Mouse (Mus musculus) liver, embryonic 13.5 days (tissue): ENCODE measurements around the gene Myzap. TPM values are rescaled to one million over a fixed set of nuclear protein-coding genes. Genes with fewer than 3 reads are reported as not detected.
A peak's percentile ranks its signal among the peaks of the same experiment; 100 is the strongest.
"Not testable (repeated sequence)": the region's sequence is repeated elsewhere in the genome, so short reads cannot be mapped to it uniquely, and the experiment has no call there.

ENCODE experiments used
- ATAC-seq: fragments of 200-750 bp; cut with Nextera tagmentation; 2 replicates; pipeline ENCODE4 v1.8.0; 2017; ENCODE audit warnings: low read depth, mild to moderate bottlenecking, moderate number of reproducible peaks, moderate library complexity
- DNase-seq: peaks from one replicate; pipeline ENCODE4 v3.0.0; 2022
- H3K27ac ChIP-seq: fragments of 300-500 bp; sonication (generic); 2 replicates; pipeline ENCODE4 v1.5.1; 2015; ENCODE audit warnings: moderate library complexity, mild to moderate bottlenecking, inconsistent platforms
- H3K27me3 ChIP-seq: fragments of 300-500 bp; sonication (generic); 2 replicates; pipeline ENCODE4 v1.6.1; 2015; ENCODE audit warnings: mild to moderate bottlenecking, inconsistent platforms
- H3K36me3 ChIP-seq: fragments of 300-500 bp; sonication (generic); 2 replicates; pipeline ENCODE4 v1.6.1; 2015; ENCODE audit warnings: mild to moderate bottlenecking, inconsistent platforms
- H3K4me1 ChIP-seq: fragments of 300-500 bp; sonication (generic); replicated peaks from 2 replicates; pipeline ENCODE4 v1.6.1; 2015; ENCODE audit warnings: inconsistent platforms
- H3K4me2 ChIP-seq: fragments of 300-500 bp; sonication (generic); 2 replicates; pipeline ENCODE4 v1.6.1; 2015; ENCODE audit warnings: inconsistent platforms, mild to moderate bottlenecking, moderate library complexity
- H3K4me3 ChIP-seq: fragments of 300-500 bp; sonication (generic); replicated peaks from 2 replicates; pipeline ENCODE4 v1.5.1; 2015; ENCODE audit warnings: mild to moderate bottlenecking, inconsistent platforms
- H3K9ac ChIP-seq: fragments of 300-500 bp; sonication (generic); 2 replicates; pipeline ENCODE4 v1.6.1; 2015; ENCODE audit warnings: mild to moderate bottlenecking, inconsistent platforms
- H3K9me3 ChIP-seq: fragments of 300-500 bp; sonication (generic); replicated peaks from 2 replicates; pipeline ENCODE4 v1.6.1; 2016; ENCODE audit warnings: inconsistent platforms
- WGBS: fragments of 180-500 bp; shearing (Covaris S2); methylation state at CpG from one replicate; pipeline ENCODE4 v1.1.7; 2015; ENCODE audit not compliant: insufficient replicate concordance; 5-methylcytosine and 5-hydroxymethylcytosine counted together
- polyA plus RNA-seq: library from polyadenylated mRNA; unstranded; fragments of >200 nt; fragmentation: Nextera tagmentation; extraction: Ambion mirVana; gene quantifications from 2 replicates; pipeline ENCODE4 v1.2.1, GENCODE M21; 2015

Myzap gene
- polyA plus RNA-seq, 1 experiment from 2014 or later = 3.0 TPM

GRCm38 (mm10) chr9:71498391-71499182, 93.6 kb downstream of the Myzap start:
- Histone ChIP-seq H3K4me2 (no peak overlapping the region), H3K4me3 (no peak overlapping the region), H3K36me3 (no peaks in the 10 kb centered on the region), H3K27ac (no peak overlapping the region), H3K27me3 (no peaks in the 10 kb centered on the region), H3K4me1 (no peaks in the 10 kb centered on the region), H3K9me3 (no peaks in the 10 kb centered on the region), H3K9ac (no peak overlapping the region)
- no peak for ATAC-seq
- DNase-seq = no peak
- 58% methylated on average over 10 of the region's 10 CpGs for WGBS

GRCm38 (mm10) chr9:71496637-71497036, 95.5 kb downstream of the Myzap start:
- 28% methylated on average over 2 of the region's 2 CpGs for WGBS
- H3K36me3 ChIP-seq = no peaks in the 10 kb centered on the region
- no peak overlapping the region for H3K27ac ChIP-seq
- no peak overlapping the region for H3K9ac ChIP-seq
- H3K4me2 ChIP-seq = no peak overlapping the region
- H3K4me3 ChIP-seq = no peak overlapping the region
- ATAC-seq = no peak
- no peaks in the 10 kb centered on the region for H3K27me3 ChIP-seq
- H3K4me1 ChIP-seq = no peaks in the 10 kb centered on the region
- no peaks in the 10 kb centered on the region for H3K9me3 ChIP-seq
- DNase-seq = no peak

- 65% methylated on average over 5 of the region's 5 CpGs for WGBS
- H3K4me3 ChIP-seq = no peak overlapping the region
- ATAC-seq (no peak), DNase-seq (no peak)
- H3K27ac ChIP-seq = no peak overlapping the region
- H3K4me2 ChIP-seq = no peak overlapping the region
- no peak overlapping the region for H3K9ac ChIP-seq
- no peaks in the 10 kb centered on the region for H3K9me3 ChIP-seq
- H3K36me3 ChIP-seq = no peaks in the 10 kb centered on the region
- H3K27me3 ChIP-seq = no peaks in the 10 kb centered on the region; the same call in none of the 2 replicates
- no peaks in the 10 kb centered on the region for H3K4me1 ChIP-seq
Observed at GRCm38 (mm10) chr9:71493771-71494170, 98.4 kb downstream of the Myzap start.

GRCm38 (mm10) chr9:71492296-71493025, 99.7 kb downstream of the Myzap start:
- Histone ChIP-seq H3K9ac (no peak overlapping the region), H3K9me3 (no peaks in the 10 kb centered on the region), H3K27me3 (peaks cover 4% of the 10 kb centered on the region), H3K27ac (no peak overlapping the region), H3K4me3 (no peak overlapping the region), H3K36me3 (no peaks in the 10 kb centered on the region), H3K4me2 (no peak overlapping the region), H3K4me1 (no peaks in the 10 kb centered on the region)
- 70% methylated on average over 15 of the region's 15 CpGs for WGBS
- DNase-seq = no peak
- ATAC-seq = no peak

- 55% methylated on average over 3 of the region's 3 CpGs for WGBS
Observed at GRCm38 (mm10) chr9:71490076-71490475, 102.1 kb downstream of the Myzap start.

GRCm38 (mm10) chr9:71486127-71486526, 106.0 kb downstream of the Myzap start:
- no peak for ATAC-seq
- DNase-seq = no peak
- Histone ChIP-seq H3K4me3 (peak overlapping the region; percentile 96), H3K27me3 (peaks cover 4% of the 10 kb centered on the region), H3K9me3 (no peaks in the 10 kb centered on the region), H3K4me2 (peak overlapping the region; percentile 76), H3K4me1 (peaks cover 34% of the 10 kb centered on the region), H3K9ac (no peak overlapping the region), H3K36me3 (peaks cover 25% of the 10 kb centered on the region), H3K27ac (no peak overlapping the region)
- WGBS = 44% methylated on average over 7 of the region's 7 CpGs

More at GRCm38 (mm10) chr9:71490076-71490475, 102.1 kb downstream of the Myzap start:
- H3K36me3 ChIP-seq = no peaks in the 10 kb centered on the region
- ATAC-seq = no peak
- peaks cover 4% of the 10 kb centered on the region for H3K27me3 ChIP-seq
- no peak overlapping the region for H3K27ac ChIP-seq
- H3K4me1 ChIP-seq = 0 out of 2 replicates have a peak, but pooled peaks cover 3% of the 10 kb centered on the region
- DNase-seq = no peak
- no peak overlapping the region for H3K9ac ChIP-seq
- no peak overlapping the region for H3K4me3 ChIP-seq
- no peak overlapping the region for H3K4me2 ChIP-seq
- no peaks in the 10 kb centered on the region for H3K9me3 ChIP-seq

GRCm38 (mm10) chr9:71485475-71486094, 106.6 kb downstream of the Myzap start, which contains the start of gene Polr2m:
Gene Polr2m (minus strand): TSS chr9:71485935.
- peaks cover 39% of the 10 kb centered on the region for H3K4me1 ChIP-seq
- peak within 1 kb of the TSS; percentile 76 for H3K4me2 ChIP-seq
- H3K9me3 ChIP-seq = no peaks in the 10 kb centered on the region
- peak within 1 kb of the TSS; percentile 98 for H3K9ac ChIP-seq
- peak within 1 kb of the TSS; percentile 86 for H3K27ac ChIP-seq
- peak; percentile 95 for ATAC-seq
- peak; percentile 84 for DNase-seq
- H3K4me3 ChIP-seq = peak within 1 kb of the TSS; percentile 96
- H3K27me3 ChIP-seq = peaks cover 4% of the 10 kb centered on the region
- peaks cover 30% of the 10 kb centered on the region for H3K36me3 ChIP-seq
- under 1% methylated on average over 70 of the region's 70 CpGs for WGBS

GRCm38 (mm10) chr9:71484871-71485474, 107.2 kb downstream of the Myzap start:
- Histone ChIP-seq H3K27me3 (peaks cover 4% of the 10 kb centered on the region), H3K4me2 (peak overlapping the region; percentile 76), H3K4me1 (peaks cover 45% of the 10 kb centered on the region), H3K36me3 (peaks cover 36% of the 10 kb centered on the region), H3K9me3 (no peaks in the 10 kb centered on the region), H3K27ac (peak overlapping the region; percentile 86), H3K4me3 (peak overlapping the region; percentile 96), H3K9ac (peak overlapping the region; percentile 98)
- ATAC-seq (peak; percentile 19), DNase-seq (no peak)
- WGBS = under 1% methylated on average over 14 of the region's 14 CpGs

GRCm38 (mm10) chr9:71483872-71484271, 108.3 kb downstream of the Myzap start:
- WGBS = 78% methylated on average over 7 of the region's 7 CpGs
- Histone ChIP-seq H3K4me3 (peak overlapping the region; percentile 96), H3K4me2 (peak overlapping the region; percentile 76), H3K36me3 (peaks cover 47% of the 10 kb centered on the region), H3K4me1 (peaks cover 51% of the 10 kb centered on the region)
- H3K9ac ChIP-seq, ATAC-seq, H3K27me3 ChIP-seq, H3K27ac ChIP-seq, H3K9me3 ChIP-seq, DNase-seq: not testable (repeated sequence)

- Histone ChIP-seq H3K4me3 (0 out of 2 replicates have a peak overlapping the region, but pooled peaks have one; percentile 6), H3K9ac (no peak overlapping the region), H3K36me3 (peaks cover 80% of the 10 kb centered on the region), H3K4me2 (peak overlapping the region; percentile 24), H3K27ac (no peak overlapping the region), H3K27me3 (no peaks in the 10 kb centered on the region), H3K4me1 (peaks cover 48% of the 10 kb centered on the region), H3K9me3 (no peaks in the 10 kb centered on the region; the same call in 1 of the 2 replicates)
- peak; percentile 72 for ATAC-seq
- DNase-seq = peak; percentile 34
- WGBS = 40% methylated on average over 2 of the region's 2 CpGs
Observed at GRCm38 (mm10) chr9:71480305-71480704, 111.9 kb downstream of the Myzap start.

- Histone ChIP-seq H3K4me1 (peaks cover 47% of the 10 kb centered on the region), H3K27ac (no peak overlapping the region), H3K36me3 (peaks cover 89% of the 10 kb centered on the region), H3K27me3 (no peaks in the 10 kb centered on the region), H3K9ac (no peak overlapping the region), H3K4me2 (no peak overlapping the region), H3K9me3 (no peaks in the 10 kb centered on the region; the same call in 1 of the 2 replicates), H3K4me3 (no peak overlapping the region)
- no peak for DNase-seq
- 88% methylated on average over 9 of the region's 9 CpGs for WGBS
- no peak for ATAC-seq
Observed at GRCm38 (mm10) chr9:71479413-71479812, 112.7 kb downstream of the Myzap start.
